Mouse (Mus musculus) spleen, postnatal 0 days (tissue): Measurements from ENCODE around the gene Drc3. TPM values are rescaled to one million over a fixed set of nuclear protein-coding genes. Genes with fewer than 3 reads are reported as not detected.

Source experiments
- polyA plus RNA-seq: library from polyadenylated mRNA; unstranded; fragments of >200 nt; fragmentation: Nextera tagmentation; extraction: Ambion mirVana; gene quantifications from 2 replicates; pipeline ENCODE4 v1.2.1, GENCODE M21; 2015

Gene Drc3
- 0.31 and 0.67 TPM in 2 replicates for polyA plus RNA-seq

DNA sequence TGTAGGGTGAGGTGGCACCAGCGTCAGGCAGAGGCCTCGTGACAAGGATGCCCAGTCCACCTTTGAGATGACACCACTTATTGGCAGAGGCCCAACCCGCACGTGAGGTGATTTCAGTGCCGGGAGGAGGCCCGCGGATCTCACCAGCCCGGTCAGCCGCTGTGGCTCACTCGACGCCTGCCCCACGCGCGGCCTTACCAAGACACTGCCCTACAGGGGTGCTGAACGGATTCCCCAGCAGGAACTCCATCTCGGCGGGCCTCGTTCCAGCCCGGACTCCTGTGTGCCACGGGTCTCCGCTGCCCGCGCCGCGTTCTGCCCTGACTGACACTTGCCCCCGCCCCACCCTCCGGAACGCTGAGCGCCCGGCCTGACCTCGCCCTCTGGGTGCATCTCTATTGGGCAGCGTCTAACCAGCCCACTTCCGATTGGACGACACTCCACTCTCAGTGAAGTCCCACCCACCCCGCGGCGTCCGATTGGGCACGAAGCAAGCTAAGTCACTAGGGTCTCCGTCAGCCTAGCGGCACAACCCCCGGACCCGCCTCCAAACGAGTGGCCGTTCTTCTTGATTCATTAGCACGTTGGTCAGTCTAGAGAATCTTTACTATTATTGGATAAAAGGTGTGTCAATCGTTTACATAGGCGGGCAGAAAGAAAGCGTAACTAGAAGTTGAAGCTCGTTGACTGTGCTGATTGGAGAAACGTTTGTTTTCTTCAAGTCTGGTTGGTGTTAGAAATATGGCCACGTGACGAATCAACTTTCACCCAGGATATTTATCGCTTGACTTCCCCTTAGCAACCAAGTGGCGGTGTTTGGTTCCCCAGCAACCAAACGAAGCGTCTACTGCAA lies at the start of gene Drc3, which contains the start of gene Tom1l2:
Drc3 (plus strand) TSS at position 771 of the 853 bp plus-strand sequence.
Tom1l2 (minus strand) TSS at position 347 of the 853 bp plus-strand sequence.

DNA sequence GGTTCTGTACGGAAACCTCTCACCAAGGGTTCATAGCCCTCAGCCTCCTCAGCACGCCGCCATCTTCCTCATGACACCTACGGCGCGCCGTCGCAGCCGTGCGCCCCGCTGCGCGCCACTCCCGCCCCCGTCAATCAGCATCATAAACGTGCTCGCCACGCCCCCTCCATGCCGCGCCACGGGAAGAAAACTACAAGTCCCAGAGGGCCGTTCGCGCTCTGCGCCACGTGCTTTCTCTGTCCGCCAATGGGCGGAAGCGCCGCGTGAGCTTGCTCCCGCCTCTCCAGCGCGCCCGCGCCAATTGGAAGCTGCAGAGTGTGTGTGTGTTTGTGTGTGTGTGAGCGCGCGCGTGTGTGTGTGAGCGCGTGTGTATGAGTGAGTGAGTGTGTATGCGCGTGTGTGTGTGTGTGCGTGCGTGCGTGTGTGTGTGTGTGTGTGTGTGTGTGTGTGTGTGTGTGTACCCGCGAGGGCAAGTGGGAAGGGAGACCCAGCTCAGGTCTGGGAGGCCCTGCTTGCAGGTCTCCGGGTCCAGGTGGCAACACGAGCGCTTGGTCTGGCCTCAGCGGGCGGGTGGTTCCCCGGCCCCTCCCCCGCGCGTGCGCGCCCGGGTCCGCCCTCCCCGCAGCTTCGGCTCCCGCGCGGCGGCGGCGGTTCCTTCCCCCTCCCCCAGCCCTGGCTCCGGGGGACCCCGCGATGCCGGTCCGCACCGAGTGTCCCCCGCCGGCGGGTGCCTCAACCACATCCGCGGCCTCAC lies 64.0 kb downstream of the Drc3 start, which contains the start of gene Gid4:
Gid4 (plus strand) TSS at position 183 of the 754 bp plus-strand sequence.

DNA sequence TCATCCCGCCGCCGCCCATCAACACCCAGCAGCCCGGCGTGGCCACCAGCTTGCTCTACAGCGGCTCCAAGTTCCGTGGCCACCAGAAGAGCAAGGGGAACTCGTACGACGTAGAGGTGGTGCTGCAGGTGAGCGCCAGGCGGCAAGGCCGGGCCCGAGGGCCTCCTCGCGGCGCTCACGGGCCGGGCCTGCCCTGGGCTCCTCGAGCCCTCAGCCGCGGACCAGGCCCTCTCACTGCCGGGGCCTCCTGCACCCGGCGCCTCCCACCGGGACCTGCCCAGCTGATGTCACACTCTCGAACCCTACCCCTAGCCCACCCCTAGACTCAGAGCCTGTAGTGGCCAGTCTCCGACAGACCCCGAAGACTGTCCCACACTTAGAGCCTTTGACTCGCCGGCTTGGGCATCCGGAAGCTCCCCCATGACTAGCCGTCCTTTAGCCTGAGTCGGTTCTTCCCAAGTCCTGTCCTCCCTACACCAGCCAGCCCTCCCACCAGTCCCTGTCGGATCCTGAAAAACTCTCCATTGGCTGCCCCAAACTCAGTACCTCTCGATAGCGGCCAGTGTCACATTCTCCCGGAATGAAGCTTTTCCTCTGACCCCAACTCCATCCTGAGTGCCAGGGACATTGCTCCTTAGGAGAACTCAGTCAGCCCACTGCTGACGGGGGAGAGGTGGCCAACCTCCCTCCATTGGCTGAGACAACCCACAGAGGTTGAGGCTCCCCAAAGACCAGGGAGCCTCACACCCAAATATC lies 64.8 kb downstream of the Drc3 start, which contains the start of gene Atpaf2:
Atpaf2 (minus strand) TSS at position 741 of the 756 bp plus-strand sequence.

Other genes starting within 250 kb of the Drc3 start
- 10.8 and 12.8 TPM in 2 replicates for gene Rai1, start 248.3 kb upstream of the Drc3 start, polyA plus RNA-seq
- gene Srebf1, start 130.7 kb upstream of the Drc3 start, polyA plus RNA-seq: 31.0 and 37.9 TPM in 2 replicates
- gene Tom1l2, start 424 bp upstream of the Drc3 start, polyA plus RNA-seq: 7.1 and 9.7 TPM in 2 replicates
- gene Gid4, start 63.8 kb downstream of the Drc3 start, polyA plus RNA-seq: 10.3 and 11.1 TPM in 2 replicates
- 29.7 and 30.1 TPM in 2 replicates for gene Atpaf2, start 65.1 kb downstream of the Drc3 start, polyA plus RNA-seq
- 31.5 and 32.1 TPM in 2 replicates for gene Drg2, start 101.3 kb downstream of the Drc3 start, polyA plus RNA-seq
- 0.08 and 0.13 TPM in 2 replicates for gene Myo15, start 116.0 kb downstream of the Drc3 start, polyA plus RNA-seq
- gene Alkbh5, start 183.1 kb downstream of the Drc3 start, polyA plus RNA-seq: 25.1 and 26.9 TPM in 2 replicates